Mouse (Mus musculus) hindbrain, embryonic 16.5 days (tissue): ENCODE data around the gene Uvrag. TPM values are rescaled to one million over a fixed set of nuclear protein-coding genes. Genes with fewer than 3 reads are reported as not detected.
A peak's percentile ranks its signal among the peaks of the same experiment; 100 is the strongest.

Experiments
- ATAC-seq: fragments of 200-750 bp; cut with Nextera tagmentation; 2 replicates; pipeline ENCODE4 v1.8.0; 2017; ENCODE audit warnings: moderate TSS enrichment, moderate library complexity
- H3K27ac ChIP-seq: fragments of 300-500 bp; sonication (generic); 2 replicates; pipeline ENCODE4 v1.5.1; 2014; ENCODE audit warnings: low read depth, mild to moderate bottlenecking, control low read depth, low read length, moderate library complexity
- H3K27me3 ChIP-seq: fragments of 300-500 bp; sonication (generic); replicated peaks from 2 replicates; pipeline ENCODE4 v1.6.1; 2014; ENCODE audit warnings: low read length; ENCODE audit not compliant: control insufficient read depth, insufficient read depth
- H3K36me3 ChIP-seq: fragments of 300-500 bp; sonication (generic); 2 replicates; pipeline ENCODE4 v1.6.1; 2014; ENCODE audit warnings: mild to moderate bottlenecking, low read length, moderate library complexity, mixed read lengths; ENCODE audit not compliant: control insufficient read depth, insufficient read depth
- H3K4me1 ChIP-seq: fragments of 300-500 bp; sonication (generic); 2 replicates; pipeline ENCODE4 v1.6.1; 2014; ENCODE audit warnings: low read depth, low read length; ENCODE audit not compliant: control insufficient read depth, insufficient read depth
- H3K4me2 ChIP-seq: fragments of 300-500 bp; sonication (generic); 2 replicates; pipeline ENCODE4 v1.6.1; 2014; ENCODE audit warnings: mild to moderate bottlenecking, low read length, control low read depth, moderate library complexity
- H3K4me3 ChIP-seq: fragments of 300-500 bp; sonication (generic); 2 replicates; pipeline ENCODE4 v1.5.1; 2014; ENCODE audit warnings: mild to moderate bottlenecking, low read length, control low read depth, moderate library complexity
- H3K9ac ChIP-seq: fragments of 300-500 bp; sonication (generic); 2 replicates; pipeline ENCODE4 v1.6.1; 2014; ENCODE audit warnings: low read depth, mild to moderate bottlenecking, control low read depth, low read length, moderate library complexity
- H3K9me3 ChIP-seq: fragments of 300-500 bp; sonication (generic); 2 replicates; pipeline ENCODE4 v1.6.1; 2014; ENCODE audit warnings: mild to moderate bottlenecking, low read length, moderate library complexity; ENCODE audit not compliant: control insufficient read depth
- WGBS: fragments of 180-500 bp; shearing (Covaris S2); extraction: QIAGEN DNeasy Blood & Tissue Kit; methylation state at CpG from one replicate; pipeline ENCODE4 v1.1.7; 2014; 5-methylcytosine and 5-hydroxymethylcytosine counted together
- polyA plus RNA-seq: library from polyadenylated mRNA; unstranded; fragments of >200 nt; fragmentation: Nextera tagmentation; extraction: Ambion mirVana; gene quantifications from 2 replicates; pipeline ENCODE4 v1.2.1, GENCODE M21; 2015

The Uvrag gene
- polyA plus RNA-seq, 1 experiment from 2014 or later = 14.4 TPM

DNA sequence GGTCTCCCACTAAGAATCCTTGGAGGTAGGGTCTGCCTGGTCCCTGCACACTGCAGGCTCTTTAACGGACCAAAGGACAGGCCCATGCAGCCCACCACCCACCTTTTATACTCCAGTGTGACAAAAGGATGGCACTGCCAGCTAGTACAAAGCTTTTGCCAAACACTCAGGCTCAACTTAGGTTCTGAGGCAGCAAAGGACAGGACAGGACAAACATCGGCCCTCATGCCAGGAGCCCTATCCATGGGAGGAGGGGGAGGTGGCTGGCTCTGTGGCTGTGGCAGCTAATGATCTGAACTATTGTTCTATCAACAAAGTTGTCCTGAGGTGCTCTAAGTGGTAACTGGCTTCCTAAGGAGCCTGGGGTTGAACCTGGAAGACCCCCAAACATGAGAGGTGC is 18.5 kb upstream of the Uvrag start:
- no peak overlapping the region for H3K4me2 ChIP-seq
- no peak overlapping the region for H3K4me3 ChIP-seq
- no peaks in the 10 kb centered on the region for H3K27me3 ChIP-seq
- no peak overlapping the region for H3K27ac ChIP-seq
- no peaks in the 10 kb centered on the region for H3K9me3 ChIP-seq
- WGBS = 80% methylated on average over 2 of the region's 2 CpGs
- no peak for ATAC-seq
- no peak overlapping the region for H3K9ac ChIP-seq
- no peaks in the 10 kb centered on the region; the same call in 1 of the 2 replicates for H3K4me1 ChIP-seq
- 0 out of 2 replicates have a peak, but pooled peaks cover 2% of the 10 kb centered on the region for H3K36me3 ChIP-seq

DNA sequence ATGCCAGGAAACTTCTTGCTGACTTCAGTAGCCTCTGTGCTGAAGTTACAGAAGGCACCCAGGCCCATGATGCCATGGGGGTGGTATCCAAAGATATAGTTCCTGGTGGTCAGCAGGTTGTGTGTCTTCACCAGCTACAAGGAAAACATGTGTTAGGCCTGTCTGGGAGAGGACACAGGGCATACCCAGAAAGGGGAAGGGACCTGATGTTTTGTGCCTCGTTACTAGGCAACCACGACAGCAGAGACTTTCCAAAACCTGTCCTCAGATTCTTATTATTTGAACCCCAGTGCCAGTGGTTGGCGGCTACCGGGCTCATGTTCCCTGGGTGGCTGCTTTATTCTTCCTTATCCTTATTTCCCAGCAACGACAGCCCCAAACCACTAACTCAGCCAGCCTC is 18.0 kb upstream of the Uvrag start:
- no peak overlapping the region for H3K27ac ChIP-seq
- H3K27me3 ChIP-seq = no peaks in the 10 kb centered on the region
- no peak overlapping the region for H3K4me3 ChIP-seq
- ATAC-seq = no peak
- no peaks in the 10 kb centered on the region for H3K9me3 ChIP-seq
- no peaks in the 10 kb centered on the region; the same call in 1 of the 2 replicates for H3K4me1 ChIP-seq
- H3K9ac ChIP-seq = no peak overlapping the region
- H3K36me3 ChIP-seq = 0 out of 2 replicates have a peak, but pooled peaks cover 2% of the 10 kb centered on the region
- 65% methylated on average over 5 of the region's 5 CpGs for WGBS
- H3K4me2 ChIP-seq = no peak overlapping the region

DNA sequence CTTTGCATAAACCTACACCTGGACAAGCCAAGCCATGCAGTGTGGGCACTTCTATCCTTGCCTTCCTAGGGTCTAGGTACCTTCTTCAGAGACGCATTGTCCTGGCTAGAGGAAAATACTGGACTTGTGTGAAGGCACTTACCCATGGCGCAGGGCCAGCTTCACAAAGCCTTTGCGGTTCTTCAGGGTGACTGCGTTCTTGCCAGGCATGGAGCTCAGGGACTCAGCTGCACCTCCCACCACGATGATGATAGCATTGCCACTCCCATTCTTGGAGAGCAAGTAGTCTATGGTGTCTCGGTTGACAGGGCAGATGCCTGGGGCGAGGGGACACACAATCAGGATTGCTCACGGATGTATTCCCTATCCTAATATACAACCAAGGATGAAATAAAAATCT is 17.1 kb upstream of the Uvrag start:
- 85% methylated on average over 8 of the region's 8 CpGs for WGBS
- no peak for ATAC-seq
- Histone ChIP-seq H3K9ac (no peak overlapping the region), H3K9me3 (no peaks in the 10 kb centered on the region), H3K4me2 (no peak overlapping the region), H3K36me3 (0 out of 2 replicates have a peak, but pooled peaks cover 2% of the 10 kb centered on the region), H3K27me3 (no peaks in the 10 kb centered on the region), H3K4me1 (no peaks in the 10 kb centered on the region; the same call in 1 of the 2 replicates), H3K4me3 (no peak overlapping the region), H3K27ac (no peak overlapping the region)

DNA sequence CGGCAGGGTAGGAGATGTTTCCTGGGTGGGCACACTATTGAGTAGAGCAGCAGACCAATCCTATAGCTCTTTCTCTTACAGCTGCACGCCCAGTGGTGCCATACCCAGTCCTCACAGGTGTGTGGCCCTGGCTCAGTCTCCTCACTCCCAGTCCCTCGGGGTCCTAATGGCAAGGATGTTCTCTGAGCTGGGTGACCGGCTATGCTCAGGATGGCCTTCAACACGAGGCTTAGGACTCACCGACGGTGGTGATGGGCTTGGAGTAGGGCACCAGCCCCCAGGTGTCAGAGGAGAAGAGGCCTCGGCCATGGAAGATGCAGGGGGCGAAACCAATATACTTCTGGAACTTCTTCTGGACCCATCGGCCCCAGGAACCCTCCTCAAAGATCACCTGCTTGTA is 15.8 kb upstream of the Uvrag start:
- Histone ChIP-seq H3K4me1 (no peaks in the 10 kb centered on the region; the same call in 1 of the 2 replicates), H3K9me3 (no peaks in the 10 kb centered on the region), H3K27me3 (no peaks in the 10 kb centered on the region), H3K9ac (no peak overlapping the region), H3K27ac (no peak overlapping the region), H3K4me3 (no peak overlapping the region), H3K4me2 (no peak overlapping the region), H3K36me3 (0 out of 2 replicates have a peak, but pooled peaks cover 2% of the 10 kb centered on the region)
- WGBS = 86% methylated on average over 10 of the region's 10 CpGs
- no peak for ATAC-seq

DNA sequence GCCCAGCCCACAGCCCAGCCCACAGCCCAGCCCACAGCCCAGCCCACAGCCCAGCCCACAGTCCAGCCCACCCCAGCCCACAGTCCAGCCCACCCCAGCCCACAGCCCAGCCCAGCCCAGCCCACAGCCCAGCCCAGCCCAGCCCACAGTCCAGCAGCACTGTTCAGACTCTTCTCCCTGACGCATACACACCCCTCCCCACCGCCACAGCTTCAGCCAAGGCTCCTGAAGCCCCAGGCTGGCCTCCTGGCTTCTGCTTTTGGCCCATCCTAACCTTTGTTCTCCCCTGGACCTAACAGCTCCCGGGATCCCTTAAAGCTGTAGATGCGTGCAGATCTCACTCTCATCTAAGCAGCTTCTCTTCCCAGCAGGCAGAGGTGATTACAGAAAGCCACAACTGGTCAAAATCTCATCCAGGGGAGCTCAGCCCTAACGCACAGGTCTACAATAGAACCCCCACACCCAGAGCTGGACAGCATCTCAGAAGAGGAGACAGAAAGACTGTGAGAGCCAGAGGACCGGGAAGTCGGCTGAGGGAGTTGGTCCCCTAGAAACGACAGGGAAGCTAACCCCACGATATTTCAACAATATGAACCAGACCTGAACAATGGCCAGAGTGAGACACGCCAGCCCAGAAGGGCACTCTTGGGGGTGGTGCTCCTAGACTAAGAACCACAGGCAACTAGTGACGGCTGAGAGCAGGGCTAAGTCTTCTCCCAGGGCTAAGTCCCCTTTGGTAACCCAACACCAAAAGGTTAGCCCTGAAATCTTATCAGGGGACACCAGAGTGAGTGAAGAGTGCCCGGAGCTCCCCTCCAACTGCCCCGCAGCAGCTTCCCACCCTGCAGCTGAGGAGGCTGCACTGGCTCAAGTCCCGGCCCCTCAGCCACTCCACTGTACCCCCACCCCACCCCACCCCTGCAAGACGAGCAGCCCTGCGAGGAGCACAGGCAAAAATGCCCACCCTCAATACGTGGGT is 14.7 kb upstream of the Uvrag start:
- no peak overlapping the region for H3K27ac ChIP-seq
- H3K27me3 ChIP-seq = no peaks in the 10 kb centered on the region
- peak overlapping the region; percentile 14; the same call in 1 of the 2 replicates for H3K4me3 ChIP-seq

DNA sequence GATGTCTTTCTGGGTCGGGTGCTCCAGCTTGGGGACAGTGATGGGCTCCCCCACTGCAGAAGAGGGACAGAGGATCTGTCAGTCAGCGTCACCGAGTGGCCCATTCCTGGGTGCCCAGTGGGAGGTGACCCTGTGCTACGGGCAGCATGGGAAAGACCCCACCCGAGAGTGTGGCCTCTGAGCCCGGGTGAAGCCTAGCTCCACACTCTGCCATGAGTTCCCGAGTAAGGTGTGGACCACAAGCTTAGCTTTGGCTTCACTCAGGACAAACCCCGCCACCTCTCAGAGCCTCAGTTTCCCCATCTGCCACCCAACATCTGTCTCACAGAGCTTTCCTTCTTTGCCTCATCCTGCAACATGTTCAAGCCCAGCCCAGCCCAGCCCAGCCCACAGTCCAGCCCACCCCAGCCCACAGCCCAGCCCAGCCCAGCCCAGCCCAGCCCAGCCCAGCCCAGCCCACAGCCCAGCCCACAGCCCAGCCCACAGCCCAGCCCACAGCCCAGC is 13.8 kb upstream of the Uvrag start:
- no peak overlapping the region for H3K9ac ChIP-seq
- H3K36me3 ChIP-seq = 0 out of 2 replicates have a peak, but pooled peaks cover 2% of the 10 kb centered on the region
- H3K27ac ChIP-seq = no peak overlapping the region
- WGBS = 57% methylated on average over 8 of the region's 8 CpGs
- H3K4me2 ChIP-seq = no peak overlapping the region
- H3K27me3 ChIP-seq = no peaks in the 10 kb centered on the region
- no peaks in the 10 kb centered on the region; the same call in 1 of the 2 replicates for H3K4me1 ChIP-seq
- peak; percentile 55 for ATAC-seq
- H3K4me3 ChIP-seq = no peak overlapping the region
- no peaks in the 10 kb centered on the region for H3K9me3 ChIP-seq

More for the DNA sequence above, 14.7 kb upstream of the Uvrag start:
- Histone ChIP-seq H3K9me3 (no peaks in the 10 kb centered on the region), H3K4me2 (peak overlapping the region; percentile 28), H3K4me1 (no peaks in the 10 kb centered on the region; the same call in 1 of the 2 replicates), H3K9ac (peak overlapping the region; percentile 0; the same call in 1 of the 2 replicates), H3K36me3 (0 out of 2 replicates have a peak, but pooled peaks cover 2% of the 10 kb centered on the region)
- WGBS = 31% methylated on average over 17 of the region's 17 CpGs
- ATAC-seq = peak; percentile 70

DNA sequence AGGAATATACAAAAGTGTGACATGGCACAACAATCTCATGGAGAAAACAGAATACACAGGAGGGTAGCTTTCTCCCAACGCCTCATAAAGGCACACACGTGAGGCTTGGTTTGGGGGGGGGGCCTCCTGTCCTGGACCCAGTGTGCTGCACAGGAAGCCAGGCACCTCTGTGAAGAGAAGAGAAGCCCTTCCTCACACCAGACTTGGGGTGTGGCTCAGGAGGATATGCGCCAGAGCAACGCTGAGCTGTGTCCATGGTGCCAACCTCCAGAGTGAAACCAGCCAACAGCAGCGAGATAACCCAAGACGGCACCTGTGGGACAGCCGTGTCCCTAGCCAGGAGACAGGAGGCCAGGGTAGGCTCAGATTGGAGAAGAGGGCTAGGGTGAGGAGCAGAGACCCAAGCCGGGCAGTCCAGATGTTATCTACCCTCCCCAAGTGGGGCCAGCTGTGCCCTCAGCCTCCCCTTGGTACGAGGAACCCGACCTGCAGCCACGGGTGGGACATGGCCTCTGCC is 12.8 kb upstream of the Uvrag start:
- Histone ChIP-seq H3K4me2 (no peak overlapping the region), H3K4me3 (no peak overlapping the region), H3K4me1 (no peaks in the 10 kb centered on the region; the same call in 1 of the 2 replicates), H3K27me3 (no peaks in the 10 kb centered on the region), H3K9me3 (no peaks in the 10 kb centered on the region), H3K36me3 (0 out of 2 replicates have a peak, but pooled peaks cover 2% of the 10 kb centered on the region), H3K27ac (no peak overlapping the region), H3K9ac (no peak overlapping the region)
- ATAC-seq = no peak
- WGBS = 90% methylated on average over 11 of the region's 11 CpGs

DNA sequence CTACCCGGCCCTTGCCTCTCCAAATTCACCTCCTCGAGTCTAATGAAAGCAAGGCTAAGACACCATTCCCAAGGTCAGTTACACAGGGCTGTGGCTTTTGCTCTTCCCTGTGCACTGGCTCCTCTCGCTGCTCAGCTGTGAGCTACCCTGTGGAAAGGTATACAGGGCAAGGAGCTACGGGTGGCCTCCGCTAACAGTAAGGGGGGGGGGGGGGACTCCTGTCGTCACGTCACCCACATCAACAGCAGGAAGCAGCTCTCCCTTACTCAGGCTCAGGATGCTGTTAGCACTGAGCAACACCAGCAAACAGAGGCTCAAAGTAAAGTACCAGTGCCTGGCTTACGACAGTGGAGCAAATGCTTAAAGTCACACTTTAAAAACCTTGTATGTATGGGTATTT is 11.8 kb upstream of the Uvrag start:
- ATAC-seq = no peak
- 90% methylated on average over 8 of the region's 8 CpGs for WGBS
- H3K4me3 ChIP-seq = no peak overlapping the region
- H3K4me1 ChIP-seq = no peaks in the 10 kb centered on the region; the same call in 1 of the 2 replicates
- H3K27me3 ChIP-seq = no peaks in the 10 kb centered on the region
- H3K9ac ChIP-seq = no peak overlapping the region
- no peak overlapping the region for H3K27ac ChIP-seq
- no peak overlapping the region for H3K4me2 ChIP-seq
- H3K36me3 ChIP-seq = no peaks in the 10 kb centered on the region
- no peaks in the 10 kb centered on the region for H3K9me3 ChIP-seq

DNA sequence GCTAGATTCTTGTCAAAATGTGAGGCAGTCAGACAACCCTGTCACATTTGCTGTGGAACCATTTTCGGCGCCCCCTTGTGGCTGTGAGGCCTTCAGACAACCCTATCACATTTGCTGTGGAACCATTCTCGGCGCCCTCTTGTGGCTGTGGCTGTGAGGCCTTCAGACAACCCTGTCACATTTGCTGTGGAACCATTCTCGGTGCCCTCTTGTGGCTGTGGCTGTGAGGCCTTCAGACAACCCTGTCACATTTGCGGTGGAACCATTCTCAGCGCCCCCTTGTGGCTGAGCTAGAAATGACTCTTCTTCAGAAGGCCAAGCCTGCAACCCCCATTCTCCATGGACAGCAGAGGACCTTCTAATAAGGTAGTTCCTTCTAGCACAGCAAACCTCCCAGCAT is 10.4 kb upstream of the Uvrag start:
- Histone ChIP-seq H3K36me3 (no peaks in the 10 kb centered on the region), H3K4me2 (no peak overlapping the region), H3K9ac (no peak overlapping the region), H3K27me3 (no peaks in the 10 kb centered on the region), H3K4me1 (no peaks in the 10 kb centered on the region; the same call in 1 of the 2 replicates), H3K4me3 (no peak overlapping the region), H3K27ac (no peak overlapping the region), H3K9me3 (no peaks in the 10 kb centered on the region)
- 7% methylated on average over 7 of the region's 7 CpGs for WGBS
- peak; percentile 68 for ATAC-seq
